Mouse (Mus musculus): ENCODE results near the gene Wars. TPM values are rescaled to one million over a fixed set of nuclear protein-coding genes. Genes with fewer than 3 reads are reported as not detected.

Gene Wars
- polyA plus RNA-seq, 1 experiment from 2014 or later: 108 TPM

GRCm38 (mm10) chr12:108816569-108816968 lies 77.4 kb downstream of the Wars start:
- no peak overlapping the region for H3K9ac ChIP-seq (ENCODE audit: low read depth, low read length)
- H3K27me3 ChIP-seq (replicated peaks; ENCODE audit: control insufficient read depth, insufficient read depth, low read length): no peaks in the 10 kb centered on the region
- ATAC-seq: no peak
- H3K36me3 ChIP-seq (ENCODE audit: control insufficient read depth, insufficient read depth, low read length): no peaks in the 10 kb centered on the region; the same call in none of the 2 replicates
- no peaks in the 10 kb centered on the region for H3K9me3 ChIP-seq (ENCODE audit: control insufficient read depth, low read length)
- H3K4me3 ChIP-seq (ENCODE audit: low read length): no peak overlapping the region
- WGBS: 79% methylated on average over 11 of the region's 11 CpGs
- no peaks in the 10 kb centered on the region; the same call in 1 of the 2 replicates for H3K4me1 ChIP-seq (ENCODE audit: control insufficient read depth, insufficient read depth, low read depth, low read length)
- H3K4me2 ChIP-seq (ENCODE audit: low read length): no peak overlapping the region
- no peak overlapping the region for H3K27ac ChIP-seq (ENCODE audit: low read depth, low read length)

GRCm38 (mm10) chr12:108814470-108814869 lies 79.5 kb downstream of the Wars start:
- no peaks in the 10 kb centered on the region for H3K27me3 ChIP-seq (replicated peaks; ENCODE audit: control insufficient read depth, insufficient read depth, low read length)
- no peaks in the 10 kb centered on the region for H3K9me3 ChIP-seq (ENCODE audit: control insufficient read depth, low read length)
- H3K4me1 ChIP-seq (ENCODE audit: control insufficient read depth, insufficient read depth, low read depth, low read length): no peaks in the 10 kb centered on the region; the same call in 1 of the 2 replicates
- H3K4me3 ChIP-seq (ENCODE audit: low read length): no peak overlapping the region
- H3K9ac ChIP-seq (ENCODE audit: low read depth, low read length): no peak overlapping the region
- no peak overlapping the region for H3K4me2 ChIP-seq (ENCODE audit: low read length)
- 94% methylated on average over 6 of the region's 6 CpGs for WGBS
- H3K36me3 ChIP-seq (ENCODE audit: control insufficient read depth, insufficient read depth, low read length): no peaks in the 10 kb centered on the region; the same call in none of the 2 replicates
- no peak overlapping the region for H3K27ac ChIP-seq (ENCODE audit: low read depth, low read length)
- ATAC-seq: no peak

GRCm38 (mm10) chr12:108812463-108812862 lies 81.5 kb downstream of the Wars start:
- no peaks in the 10 kb centered on the region for H3K4me1 ChIP-seq (ENCODE audit: control insufficient read depth, insufficient read depth, low read depth, low read length)
- no peaks in the 10 kb centered on the region for H3K27me3 ChIP-seq (replicated peaks; ENCODE audit: control insufficient read depth, insufficient read depth, low read length)
- no peaks in the 10 kb centered on the region for H3K9me3 ChIP-seq (ENCODE audit: control insufficient read depth, low read length)
- no peak overlapping the region for H3K4me3 ChIP-seq (ENCODE audit: low read length)
- H3K4me2 ChIP-seq (ENCODE audit: low read length): no peak overlapping the region
- H3K9ac ChIP-seq (ENCODE audit: low read depth, low read length): no peak overlapping the region
- no peak overlapping the region for H3K27ac ChIP-seq (ENCODE audit: low read depth, low read length)
- ATAC-seq: no peak
- H3K36me3 ChIP-seq (ENCODE audit: control insufficient read depth, insufficient read depth, low read length): no peaks in the 10 kb centered on the region; the same call in none of the 2 replicates
- 88% methylated on average over 6 of the region's 6 CpGs for WGBS

DNA sequence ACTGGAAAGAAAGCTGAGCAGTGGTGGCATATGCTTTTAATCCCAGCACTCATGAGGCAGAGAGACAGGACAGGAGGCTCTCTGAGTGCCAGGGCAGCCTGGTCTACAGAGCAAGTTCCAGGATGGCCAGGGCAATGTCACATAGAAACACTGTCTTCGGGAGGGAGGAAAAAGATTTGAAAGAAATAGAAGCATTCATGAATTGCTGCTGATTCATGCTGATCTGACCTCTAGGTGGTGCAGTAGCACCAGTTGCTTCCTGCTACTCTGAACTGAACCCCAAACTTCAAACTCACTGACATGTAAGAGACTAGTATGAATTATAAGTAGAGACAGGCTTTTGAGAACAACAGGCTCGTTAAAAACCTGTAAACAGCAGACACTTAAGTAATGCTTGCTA lies 82.8 kb downstream of the Wars start:
- no peak for ATAC-seq
- Histone ChIP-seq H3K9ac (ENCODE audit: low read depth, low read length) (no peak overlapping the region), H3K4me1 (ENCODE audit: control insufficient read depth, insufficient read depth, low read depth, low read length) (no peaks in the 10 kb centered on the region), H3K9me3 (ENCODE audit: control insufficient read depth, low read length) (no peaks in the 10 kb centered on the region), H3K36me3 (ENCODE audit: control insufficient read depth, insufficient read depth, low read length) (no peaks in the 10 kb centered on the region; the same call in 1 of the 2 replicates), H3K4me2 (ENCODE audit: low read length) (no peak overlapping the region), H3K27me3 (replicated peaks; ENCODE audit: control insufficient read depth, insufficient read depth, low read length) (no peaks in the 10 kb centered on the region), H3K27ac (ENCODE audit: low read depth, low read length) (no peak overlapping the region), H3K4me3 (ENCODE audit: low read length) (no peak overlapping the region)
- WGBS: 62% methylated on average over 2 of the region's 2 CpGs

GRCm38 (mm10) chr12:108810309-108810708 lies 83.7 kb downstream of the Wars start:
- H3K36me3 ChIP-seq (ENCODE audit: control insufficient read depth, insufficient read depth, low read length): no peaks in the 10 kb centered on the region; the same call in 1 of the 2 replicates
- H3K4me3 ChIP-seq (ENCODE audit: low read length): no peak overlapping the region
- WGBS: 92% methylated on average over 7 of the region's 7 CpGs
- H3K4me1 ChIP-seq (ENCODE audit: control insufficient read depth, insufficient read depth, low read depth, low read length): no peaks in the 10 kb centered on the region
- H3K4me2 ChIP-seq (ENCODE audit: low read length): no peak overlapping the region
- no peak for ATAC-seq
- H3K9ac ChIP-seq (ENCODE audit: low read depth, low read length): no peak overlapping the region
- no peak overlapping the region for H3K27ac ChIP-seq (ENCODE audit: low read depth, low read length)
- H3K27me3 ChIP-seq (replicated peaks; ENCODE audit: control insufficient read depth, insufficient read depth, low read length): no peaks in the 10 kb centered on the region
- H3K9me3 ChIP-seq (ENCODE audit: control insufficient read depth, low read length): no peaks in the 10 kb centered on the region

MicroRNAs encoded within 50 kb of the gene (microRNA counts, 519-probe panel; counts per million panel counts)
- not detected for microRNA mmu-miR-345-3p
- 2,338 counts per million, percentile 55 among the panel's probes with 10 or more counts for microRNA mmu-miR-345-5p

Small RNA genes lying within 50 kb of the gene (microRNA-seq; reads per million reads assigned to microRNA genes)
- gene Mir345: 83.7 reads per million, percentile 46 among the genes with 10 or more reads in this experiment

Other genes with a start within 250 kb of the Wars start
- gene Degs2, start 191.9 kb downstream of the Wars start, polyA plus RNA-seq (2015; fragmentation: Nextera tagmentation; extraction: Ambion mirVana): 1.8 and 2.5 TPM in 2 replicates
- 9.7 and 9.8 TPM in 2 replicates for gene Yy1, start 101.2 kb downstream of the Wars start, polyA plus RNA-seq (2015; fragmentation: Nextera tagmentation; extraction: Ambion mirVana)
- gene Slc25a29, start 58.3 kb downstream of the Wars start, polyA plus RNA-seq (2015; fragmentation: Nextera tagmentation; extraction: Ambion mirVana): 18.2 and 19.6 TPM in 2 replicates
- 6.4 and 7.3 TPM in 2 replicates for gene Slc25a47, start 58.1 kb downstream of the Wars start, polyA plus RNA-seq (2015; fragmentation: Nextera tagmentation; extraction: Ambion mirVana)
- gene Wdr25, start 543 bp downstream of the Wars start, polyA plus RNA-seq (2015; fragmentation: Nextera tagmentation; extraction: Ambion mirVana): 5.0 and 6.0 TPM in 2 replicates
- gene Begain, start 174.0 kb upstream of the Wars start, polyA plus RNA-seq (2015; fragmentation: Nextera tagmentation; extraction: Ambion mirVana): 22.4 and 27.0 TPM in 2 replicates

All from hindbrain, embryonic 16.5 days (tissue).